Mouse (Mus musculus): ENCODE measurements around the gene Rpl27a. TPM values are rescaled to one million over a fixed set of nuclear protein-coding genes. Genes with fewer than 3 reads are reported as not detected.

The Rpl27a gene
- total RNA-seq, 2 experiments from 2014 or later, result 101 to 121 TPM

DNA sequence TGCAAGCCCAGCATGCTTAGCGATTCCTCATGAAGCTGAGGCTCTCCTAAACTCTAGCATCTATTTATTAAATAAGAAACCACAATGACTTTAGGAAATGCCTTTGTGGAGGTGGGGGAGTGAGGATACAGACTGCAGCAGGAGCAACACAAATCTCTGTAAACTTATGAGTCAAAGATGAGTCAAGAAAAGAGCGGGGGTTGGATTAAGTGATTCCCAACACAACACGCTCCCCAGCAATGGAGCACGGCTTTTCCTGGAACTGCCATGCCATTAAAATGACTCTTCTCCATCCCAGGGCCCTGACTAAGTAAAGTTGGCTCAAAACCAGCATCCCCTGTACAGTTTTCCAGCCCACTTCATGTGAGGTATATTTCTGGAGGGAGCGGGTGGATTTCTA lies 27.8 kb downstream of the Rpl27a start:
- no peak for DNase-seq (ENCODE audit: low spot score in 2 of 2)
- intact Hi-C loops (cut with DNase I), result no loop called here

DNA sequence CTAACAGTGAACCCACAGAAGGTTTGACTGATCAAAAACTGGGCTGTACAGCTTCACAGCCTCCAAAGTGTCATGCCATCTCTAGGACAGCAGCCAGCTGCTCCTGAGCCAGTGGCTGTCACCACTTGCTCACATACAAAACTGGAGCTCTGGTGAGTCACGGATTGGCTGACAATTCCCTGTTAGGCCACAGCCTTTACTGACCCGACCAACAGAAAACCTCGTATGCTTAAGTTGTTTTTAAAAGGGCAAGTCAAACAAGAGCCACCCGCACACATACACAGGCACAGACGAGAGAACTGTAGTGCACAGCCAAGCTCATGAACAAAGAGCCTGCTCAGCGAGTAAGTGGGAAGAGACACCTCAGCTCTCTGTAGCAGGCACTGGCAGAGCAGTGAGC lies 40.6 kb downstream of the Rpl27a start:
- intact Hi-C loops (cut with DNase I), result no loop called here
- DNase-seq (ENCODE audit: low spot score in 2 of 2), result no peak

DNA sequence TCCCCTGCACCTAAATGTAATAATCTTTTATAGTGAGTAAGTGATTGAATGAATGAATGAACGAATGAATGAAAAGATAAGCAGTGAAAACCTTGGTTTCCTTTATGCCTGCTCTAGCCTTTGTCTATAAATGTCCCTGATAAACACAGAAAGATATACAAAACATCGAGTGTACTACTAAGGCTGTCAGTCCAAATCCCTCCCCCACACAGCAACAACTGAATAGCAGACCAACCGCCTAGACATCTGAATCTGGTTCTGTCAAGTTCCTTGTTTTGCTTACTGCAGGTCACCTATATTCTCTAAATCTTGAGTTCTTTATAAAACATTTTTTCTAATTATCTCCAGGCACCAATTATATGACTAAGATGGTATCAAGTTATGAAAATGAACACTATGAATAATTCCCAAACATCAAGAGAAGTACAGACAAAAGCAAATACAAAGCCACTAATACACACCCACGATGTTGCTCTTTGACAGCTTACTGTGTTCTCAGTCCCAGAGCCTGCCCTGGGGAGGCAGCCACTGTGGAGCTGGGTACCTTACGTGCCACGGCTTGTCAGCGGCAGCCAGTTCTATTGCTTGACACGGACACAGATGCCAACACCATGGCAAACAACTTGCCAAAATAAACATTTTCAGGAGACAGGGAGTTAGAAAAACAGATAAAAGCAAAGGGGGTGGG lies 42.7 kb downstream of the Rpl27a start:
- DNase-seq (ENCODE audit: low spot score in 2 of 2), result no peak
- intact Hi-C loops (cut with DNase I), result no loop called here

DNA sequence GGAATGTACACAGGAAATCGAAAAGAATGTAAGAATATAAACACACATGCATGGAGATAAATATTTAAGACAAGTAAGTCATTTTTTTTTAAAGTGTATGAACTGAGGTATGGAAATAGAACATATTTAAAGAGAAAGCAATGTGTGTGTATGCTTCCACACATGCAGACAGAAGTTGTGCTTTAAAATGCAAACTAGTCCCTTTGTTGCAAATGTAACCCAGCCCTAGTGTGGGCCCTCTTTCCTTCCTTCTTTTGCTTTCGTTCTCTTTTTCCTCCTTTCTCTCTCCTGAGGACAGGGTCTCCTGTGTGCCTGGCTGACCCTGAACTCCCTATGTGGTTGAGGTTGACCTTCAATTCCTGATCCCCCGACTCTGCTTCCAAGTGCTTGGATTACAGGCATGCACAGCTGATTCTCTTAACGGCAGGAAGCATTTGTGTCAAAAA lies 43.2 kb downstream of the Rpl27a start:
- intact Hi-C loops (cut with DNase I), result no loop called here
- DNase-seq (ENCODE audit: low spot score in 2 of 2), result no peak

DNA sequence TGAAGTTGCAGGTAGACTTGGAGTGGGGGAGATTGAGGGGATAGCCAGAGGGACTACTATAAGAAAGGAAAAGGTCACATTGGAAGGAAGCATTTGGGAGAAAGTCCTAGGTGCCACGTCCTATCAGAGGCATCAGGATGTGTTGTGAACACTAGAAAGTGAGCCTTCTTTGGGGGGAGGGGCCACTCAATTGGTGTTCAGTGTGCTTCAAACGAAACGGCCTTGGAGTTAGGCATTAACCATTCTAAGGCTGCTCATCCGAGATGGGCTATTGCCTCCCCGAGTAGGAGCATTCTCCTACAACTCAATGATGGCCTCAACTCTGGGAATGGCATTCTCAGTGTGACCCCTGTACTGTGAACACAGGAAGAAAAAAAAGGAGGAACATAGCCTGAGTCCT lies 43.7 kb downstream of the Rpl27a start:
- no peak for DNase-seq (ENCODE audit: low spot score in 2 of 2)
- intact Hi-C loops (cut with DNase I), result no loop called here

DNA sequence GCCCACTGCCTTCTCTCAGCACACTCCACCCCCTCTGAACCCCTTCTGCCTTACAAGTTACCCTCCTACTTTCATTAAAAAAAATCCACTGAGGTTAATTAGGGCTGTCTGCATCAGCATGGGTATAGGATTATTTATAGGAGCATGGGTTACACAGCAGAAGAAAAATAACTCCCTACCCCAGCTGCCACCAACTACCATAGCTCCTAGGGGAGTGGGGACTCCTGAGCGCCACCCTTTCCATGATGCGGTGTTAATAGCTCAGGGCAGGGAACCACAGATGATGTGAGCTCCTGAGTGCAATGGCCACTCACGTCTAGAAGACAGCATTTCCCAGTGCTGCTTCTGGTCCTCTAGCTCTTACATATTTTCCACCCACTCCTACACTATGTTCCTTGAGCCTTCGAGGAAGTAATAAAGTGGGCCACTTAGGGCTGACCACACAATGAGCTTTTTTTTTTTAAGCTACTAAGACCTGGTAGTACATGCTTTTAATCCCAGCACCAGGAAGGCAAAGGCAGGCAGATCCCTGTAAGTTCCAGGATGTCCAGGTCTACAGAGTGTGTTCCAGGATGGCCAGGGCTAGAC lies 44.9 kb downstream of the Rpl27a start:
- intact Hi-C loops (cut with DNase I), result no loop called here
- DNase-seq (ENCODE audit: low spot score in 2 of 2), result no peak

DNA sequence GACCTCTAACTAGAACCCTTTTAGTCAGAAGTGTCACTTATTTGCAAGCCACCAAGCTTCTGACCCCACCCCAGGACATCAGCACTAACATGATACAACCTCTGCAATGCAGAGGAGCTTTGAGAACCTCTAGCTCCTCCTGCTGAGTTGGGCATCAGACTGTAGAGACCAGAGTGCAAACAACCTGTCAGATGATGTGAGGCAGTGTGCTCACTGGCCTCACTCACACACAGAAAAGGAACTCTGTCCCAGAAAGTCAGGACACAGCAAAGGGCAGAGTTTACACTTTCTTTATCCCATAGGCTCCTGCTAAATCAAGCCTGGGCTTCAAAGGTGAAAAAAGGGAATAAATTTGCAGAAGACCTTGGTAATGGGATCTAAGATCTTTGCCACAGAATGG lies 47.4 kb downstream of the Rpl27a start:
- intact Hi-C loops (cut with DNase I), result no loop called here
- no peak for DNase-seq (ENCODE audit: low spot score in 2 of 2)

DNA sequence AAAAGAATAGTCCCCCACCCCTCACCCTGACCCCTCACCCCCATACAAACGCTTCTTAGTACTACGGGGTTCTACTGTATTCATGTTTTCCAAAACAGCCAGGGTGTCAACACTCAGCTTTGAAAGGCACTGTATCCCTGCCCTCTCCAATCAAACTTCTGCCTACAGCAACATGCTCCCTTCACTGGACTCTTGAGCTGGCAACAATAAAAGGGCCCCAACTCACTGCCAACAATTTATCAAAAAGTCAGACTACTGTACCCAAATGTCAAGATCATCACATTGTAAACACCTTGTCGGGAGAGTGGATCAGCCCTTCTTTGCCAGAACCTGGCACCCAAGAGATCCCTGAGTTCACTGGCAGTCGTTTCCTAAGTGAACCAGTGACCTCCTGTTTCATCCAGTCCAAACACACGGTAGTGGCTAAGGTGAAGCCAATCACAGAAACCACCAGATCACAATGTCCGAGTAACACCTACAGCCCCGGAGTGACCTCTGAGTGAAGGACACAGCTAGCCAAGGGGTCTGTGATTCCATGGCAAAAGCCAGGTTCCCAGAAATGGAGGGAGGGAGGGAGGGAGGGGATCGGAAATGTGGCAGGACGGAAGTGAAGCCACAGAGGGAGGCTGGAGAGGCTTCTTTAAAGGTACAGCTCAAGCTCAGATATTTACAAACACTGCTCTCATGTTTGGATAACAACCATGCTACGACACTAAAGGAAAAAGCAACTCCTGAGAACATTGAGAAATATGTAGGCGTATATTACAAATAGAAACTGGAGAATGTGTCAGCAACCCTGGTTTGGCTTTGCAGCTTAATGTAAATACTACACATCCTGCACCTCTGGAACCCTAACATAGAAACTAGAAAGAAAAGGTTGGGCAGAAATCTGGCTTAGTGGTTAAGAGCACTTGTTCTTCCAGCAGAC lies 48.2 kb downstream of the Rpl27a start:
- intact Hi-C loops (cut with DNase I), result no loop called here
- no peak for DNase-seq (ENCODE audit: low spot score in 2 of 2)

DNA sequence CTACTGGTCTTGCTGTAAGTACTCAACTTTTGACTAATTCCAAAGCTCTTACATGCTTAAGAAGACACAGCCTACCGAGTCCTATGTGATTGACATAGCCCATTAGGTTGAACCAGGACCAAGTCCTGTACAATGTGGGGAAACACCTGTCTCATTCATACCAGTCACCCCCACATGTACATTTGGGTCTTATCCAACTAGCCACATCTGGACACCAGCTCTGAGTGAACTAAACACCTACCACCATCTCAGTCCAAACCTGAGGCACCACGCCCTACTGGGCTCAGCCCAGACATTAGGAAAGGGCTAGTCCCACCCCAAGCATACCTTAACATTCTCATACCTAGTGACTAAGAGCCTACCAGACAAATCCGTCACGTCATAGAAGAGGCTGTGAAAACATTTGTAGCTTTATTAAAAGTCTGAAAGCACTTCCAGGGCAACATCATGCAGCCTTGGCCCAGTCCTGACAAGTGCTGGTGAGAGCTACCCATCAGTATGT lies 49.5 kb downstream of the Rpl27a start:
- DNase-seq (ENCODE audit: low spot score in 2 of 2), result no peak
- intact Hi-C loops (cut with DNase I), result no loop called here

Small RNA genes lying within 50 kb of the gene (microRNA-seq; reads per million reads assigned to microRNA genes)
- 0 to 0.67 reads per million in 2 experiments for gene Gm47284

Other genes starting within 250 kb of the Rpl27a start
- 1 to 10 TPM in 1 of 2 experiments, under 1 TPM in 1; 0.70 to 1.1 TPM for gene Stk33, start 80.1 kb upstream of the Rpl27a start, total RNA-seq (2021)
- 10 to 100 TPM in 1 of 2 experiments, 1 to 10 TPM in 1; 8.7 to 11.0 TPM for gene Trim66, start 11.0 kb upstream of the Rpl27a start, total RNA-seq (2021)
- gene St5, start 184.5 kb downstream of the Rpl27a start, total RNA-seq (2021), result 10 to 100 TPM; 14.1 to 16.8 TPM
- 1 to 10 TPM; 3.9 to 4.5 TPM for gene Akip1, start 184.5 kb downstream of the Rpl27a start, total RNA-seq (2021)
- gene BC051019, start 204.7 kb downstream of the Rpl27a start, total RNA-seq (2021), result not detected
- not detected for gene Ascl3, start 212.6 kb downstream of the Rpl27a start, total RNA-seq (2021)
- 10 to 100 TPM; 81.0 to 81.5 TPM for gene Tmem9b, start 233.7 kb downstream of the Rpl27a start, total RNA-seq (2021)

Measured in left cerebral cortex, postnatal 14 days (tissue).